Mouse (Mus musculus) inflammation-experienced regulatory T-cells (primary cell): Measurements from ENCODE around the gene Pcbp4. TPM values are rescaled to one million over a fixed set of nuclear protein-coding genes. Genes with fewer than 3 reads are reported as not detected.

Experiments used
- polyA plus RNA-seq, 2 experiments: library from polyadenylated mRNA; unstranded; fragments of 100-300 nt; shearing (Covaris generic); gene quantifications; one replicate each; pipeline ENCODE4 v1.2.1; 2017

The Pcbp4 gene
- polyA plus RNA-seq = 10 to 100 TPM; 12.2 to 13.9 TPM

GRCm38 (mm10) chr9:106453271-106454070 is at the start of gene Pcbp4:
Pcbp4 (plus strand) TSS chr9:106453291.

GRCm38 (mm10) chr9:106429221-106430014 is 23.7 kb upstream of the Pcbp4 start, which contains the start of gene Rpl29:
Rpl29 (plus strand) TSS chr9:106429454.

GRCm38 (mm10) chr9:106447348-106447747 is 5.7 kb upstream of the Pcbp4 start, which contains the start of the genes Abhd14b and Abhd14a:
Abhd14b (plus strand) TSS chr9:106447459.
Abhd14a (minus strand) TSS chr9:106447678.

GRCm38 (mm10) chr9:106465571-106466200 is 12.6 kb downstream of the Pcbp4 start, which contains the start of gene Gpr62:
Gpr62 (minus strand) TSS chr9:106465938.

GRCm38 (mm10) chr9:106475663-106476001 is 22.5 kb downstream of the Pcbp4 start, which contains the start of gene Rrp9:
Rrp9 (plus strand) TSS chr9:106475963.

GRCm38 (mm10) chr9:106476924-106477484 is 23.9 kb downstream of the Pcbp4 start, which contains the start of gene Parp3:
Parp3 (minus strand) TSS chr9:106476949.

GRCm38 (mm10) chr9:106499667-106500066 is 46.6 kb downstream of the Pcbp4 start, which contains the start of gene Iqcf1:
Iqcf1 (plus strand) TSS chr9:106499967.

Other genes with a start within 250 kb of the Pcbp4 start
- gene Tlr9, start 230.7 kb upstream of the Pcbp4 start, polyA plus RNA-seq = under 1 TPM in 1 of 2 experiments, not detected in 1; 0.21 TPM
- 10 to 100 TPM; 38.9 to 42.0 TPM for gene Alas1, start 204.6 kb upstream of the Pcbp4 start, polyA plus RNA-seq
- gene Poc1a, start 172.2 kb upstream of the Pcbp4 start, polyA plus RNA-seq = 1 to 10 TPM; 2.4 to 3.4 TPM
- 10 to 100 TPM; 59.8 to 74.2 TPM for gene Dusp7, start 84.7 kb upstream of the Pcbp4 start, polyA plus RNA-seq
- 100 to 1,000 TPM; 529 to 539 TPM for gene Rpl29, start 23.8 kb upstream of the Pcbp4 start, polyA plus RNA-seq
- 10 to 100 TPM; 19.1 to 22.0 TPM for gene Acy1, start 15.0 kb upstream of the Pcbp4 start, polyA plus RNA-seq
- gene Abhd14b, start 5.8 kb upstream of the Pcbp4 start, polyA plus RNA-seq = 10 to 100 TPM; 13.0 to 14.9 TPM
- gene Abhd14a, start 5.6 kb upstream of the Pcbp4 start, polyA plus RNA-seq = 10 to 100 TPM; 14.4 to 16.0 TPM
- under 1 TPM in 1 of 2 experiments, not detected in 1; 0.27 TPM for gene Gpr62, start 12.6 kb downstream of the Pcbp4 start, polyA plus RNA-seq
- gene Rrp9, start 22.7 kb downstream of the Pcbp4 start, polyA plus RNA-seq = 10 to 100 TPM; 73.0 to 97.0 TPM
- 10 to 100 TPM; 63.2 to 77.1 TPM for gene Parp3, start 23.7 kb downstream of the Pcbp4 start, polyA plus RNA-seq
- gene Iqcf1, start 46.7 kb downstream of the Pcbp4 start, polyA plus RNA-seq = not detected
- not detected for gene Iqcf5, start 61.3 kb downstream of the Pcbp4 start, polyA plus RNA-seq
- gene Iqcf3, start 108.3 kb downstream of the Pcbp4 start, polyA plus RNA-seq = 1 to 10 TPM in 1 of 2 experiments, not detected in 1; 2.9 TPM
- not detected for gene Iqcf4, start 117.7 kb downstream of the Pcbp4 start, polyA plus RNA-seq
- gene Iqcf6, start 173.3 kb downstream of the Pcbp4 start, polyA plus RNA-seq = not detected
- 1 to 10 TPM in 1 of 2 experiments, under 1 TPM in 1; 0.27 to 1.1 TPM for gene Grm2, start 202.8 kb downstream of the Pcbp4 start, polyA plus RNA-seq
- 10 to 100 TPM; 65.1 to 79.3 TPM for gene Tex264, start 232.6 kb downstream of the Pcbp4 start, polyA plus RNA-seq